Mouse (Mus musculus): ENCODE results near the gene Kirrel3. TPM values are rescaled to one million over a fixed set of nuclear protein-coding genes. Genes with fewer than 3 reads are reported as not detected.

Kirrel3 gene
- polyA plus RNA-seq, 1 experiment from 2014 or later, result 6.9 TPM

GRCm38 (mm10) chr9:34921941-34922340 lies 436.2 kb downstream of the Kirrel3 start:
- 88% methylated on average over 1 of the region's 1 CpGs for WGBS
- no peak overlapping the region for H3K4me2 ChIP-seq (ENCODE audit: low read depth, low read length)
- DNase-seq (ENCODE audit: low spot score), result no peak
- no peaks in the 10 kb centered on the region for H3K4me1 ChIP-seq (ENCODE audit: control insufficient read depth, insufficient read depth, low read length)
- no peak overlapping the region for H3K27ac ChIP-seq (replicated peaks; ENCODE audit: low read depth, low read length)
- H3K9ac ChIP-seq (ENCODE audit: low read depth, low read length), result no peak overlapping the region
- no peaks in the 10 kb centered on the region for H3K36me3 ChIP-seq (ENCODE audit: control insufficient read depth, insufficient read depth, low read length)
- no peak for ATAC-seq (ENCODE audit: low read depth)
- H3K27me3 ChIP-seq (replicated peaks; ENCODE audit: control insufficient read depth, insufficient read depth, low read length), result no peaks in the 10 kb centered on the region
- no peak overlapping the region for H3K4me3 ChIP-seq (ENCODE audit: low read depth, low read length)
- H3K9me3 ChIP-seq (ENCODE audit: control insufficient read depth, low read length), result no peaks in the 10 kb centered on the region

DNA sequence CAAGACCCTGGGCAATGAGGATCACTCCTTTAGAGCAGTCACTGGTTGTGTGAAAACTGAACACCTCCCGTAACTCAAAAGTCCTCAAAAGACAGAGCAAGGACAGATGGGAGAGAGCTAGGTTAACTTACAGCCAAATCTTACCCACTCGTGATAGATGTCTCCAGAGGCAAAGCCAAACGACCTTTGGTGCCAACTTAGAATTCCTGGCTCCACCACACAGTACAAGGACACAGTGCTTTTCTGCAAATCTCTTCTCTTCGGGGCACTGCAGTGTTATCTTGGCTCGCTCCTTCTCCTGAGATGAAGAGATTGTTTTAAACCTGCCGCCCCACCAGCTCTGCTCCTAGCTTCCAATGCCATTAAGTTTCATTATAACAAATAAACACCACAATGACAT lies 437.0 kb downstream of the Kirrel3 start:
- ATAC-seq (ENCODE audit: low read depth) (no peak), DNase-seq (ENCODE audit: low spot score) (no peak)
- Histone ChIP-seq H3K9me3 (ENCODE audit: control insufficient read depth, low read length) (no peaks in the 10 kb centered on the region), H3K4me3 (ENCODE audit: low read depth, low read length) (no peak overlapping the region), H3K36me3 (ENCODE audit: control insufficient read depth, insufficient read depth, low read length) (no peaks in the 10 kb centered on the region), H3K4me1 (ENCODE audit: control insufficient read depth, insufficient read depth, low read length) (no peaks in the 10 kb centered on the region), H3K27ac (replicated peaks; ENCODE audit: low read depth, low read length) (no peak overlapping the region), H3K27me3 (replicated peaks; ENCODE audit: control insufficient read depth, insufficient read depth, low read length) (no peaks in the 10 kb centered on the region), H3K4me2 (ENCODE audit: low read depth, low read length) (no peak overlapping the region), H3K9ac (ENCODE audit: low read depth, low read length) (no peak overlapping the region)
- WGBS, result 78% methylated on average over 6 of the region's 6 CpGs

DNA sequence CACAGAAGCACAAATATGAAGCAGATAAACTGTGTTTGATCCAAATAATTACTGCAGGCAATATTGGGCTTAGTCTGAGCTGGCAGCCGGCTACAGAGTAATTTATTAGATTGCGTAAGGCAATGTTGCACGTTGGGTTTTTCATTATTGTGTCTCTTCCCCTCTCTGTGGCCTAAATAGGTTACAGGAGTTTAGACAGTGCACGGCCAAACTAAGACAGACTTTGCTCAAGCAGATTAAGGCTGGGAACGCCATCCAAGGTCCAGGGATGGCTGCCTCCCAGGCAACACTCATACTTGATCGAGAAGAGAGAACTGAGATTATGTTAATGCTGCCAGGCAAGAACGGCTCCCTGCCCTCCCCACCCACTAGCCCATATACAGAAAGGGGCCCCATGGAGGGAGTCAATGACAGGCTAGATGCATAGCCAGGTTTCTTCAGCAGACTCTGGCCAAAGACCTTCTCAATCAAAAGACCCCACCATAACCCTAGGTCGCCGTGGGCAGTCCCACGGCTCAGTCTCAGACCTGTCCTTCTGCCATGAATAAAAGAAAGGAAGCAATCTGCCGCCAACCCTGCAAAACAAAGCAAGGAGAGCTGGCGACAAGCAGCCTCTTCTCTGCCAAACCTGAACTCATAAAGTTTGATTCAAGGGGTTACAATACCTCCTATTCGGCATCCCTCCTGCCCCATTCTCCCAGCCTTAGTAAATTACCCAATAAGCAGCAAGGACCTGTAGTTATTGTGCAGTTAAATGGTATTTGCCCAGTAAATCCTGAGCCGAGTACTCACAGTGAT lies 437.6 kb downstream of the Kirrel3 start:
- no peaks in the 10 kb centered on the region for H3K27me3 ChIP-seq (replicated peaks; ENCODE audit: control insufficient read depth, insufficient read depth, low read length)
- no peaks in the 10 kb centered on the region for H3K36me3 ChIP-seq (ENCODE audit: control insufficient read depth, insufficient read depth, low read length)
- no peak overlapping the region for H3K4me2 ChIP-seq (ENCODE audit: low read depth, low read length)
- DNase-seq (ENCODE audit: low spot score) (no peak), ATAC-seq (ENCODE audit: low read depth) (no peak)
- no peaks in the 10 kb centered on the region for H3K9me3 ChIP-seq (ENCODE audit: control insufficient read depth, low read length)
- H3K4me3 ChIP-seq (ENCODE audit: low read depth, low read length), result no peak overlapping the region
- H3K9ac ChIP-seq (ENCODE audit: low read depth, low read length), result no peak overlapping the region
- no peaks in the 10 kb centered on the region for H3K4me1 ChIP-seq (ENCODE audit: control insufficient read depth, insufficient read depth, low read length)
- H3K27ac ChIP-seq (replicated peaks; ENCODE audit: low read depth, low read length), result no peak overlapping the region
- WGBS, result 80% methylated on average over 14 of the region's 14 CpGs

DNA sequence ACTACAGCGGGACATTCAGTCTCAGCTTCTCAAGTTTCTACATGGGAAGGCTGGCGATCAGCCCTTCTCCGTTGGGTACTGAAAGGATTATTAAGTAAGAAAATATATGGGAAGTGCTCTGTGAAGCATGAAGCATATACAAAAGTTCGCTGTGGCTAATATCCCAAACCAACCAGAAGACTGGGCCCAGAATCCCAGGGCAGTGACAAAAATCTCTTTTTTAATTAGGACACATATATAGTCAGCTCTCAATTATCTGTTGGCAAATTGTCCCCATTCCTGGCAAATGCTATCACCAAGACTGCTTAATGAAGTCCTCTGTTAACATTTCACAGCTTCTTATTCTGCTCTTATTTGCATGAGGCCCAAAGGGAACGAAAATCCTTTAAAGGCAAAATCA lies 439.9 kb downstream of the Kirrel3 start:
- Histone ChIP-seq H3K9ac (ENCODE audit: low read depth, low read length) (no peak overlapping the region), H3K27ac (replicated peaks; ENCODE audit: low read depth, low read length) (no peak overlapping the region), H3K9me3 (ENCODE audit: control insufficient read depth, low read length) (no peaks in the 10 kb centered on the region), H3K36me3 (ENCODE audit: control insufficient read depth, insufficient read depth, low read length) (no peaks in the 10 kb centered on the region), H3K4me1 (ENCODE audit: control insufficient read depth, insufficient read depth, low read length) (no peaks in the 10 kb centered on the region), H3K4me3 (ENCODE audit: low read depth, low read length) (no peak overlapping the region), H3K27me3 (replicated peaks; ENCODE audit: control insufficient read depth, insufficient read depth, low read length) (no peaks in the 10 kb centered on the region), H3K4me2 (ENCODE audit: low read depth, low read length) (no peak overlapping the region)
- DNase-seq (ENCODE audit: low spot score) (no peak), ATAC-seq (ENCODE audit: low read depth) (no peak)
- 81% methylated on average over 5 of the region's 5 CpGs for WGBS

GRCm38 (mm10) chr9:34930371-34930770 lies 444.7 kb downstream of the Kirrel3 start:
- Histone ChIP-seq H3K27me3 (replicated peaks; ENCODE audit: control insufficient read depth, insufficient read depth, low read length) (no peaks in the 10 kb centered on the region), H3K4me3 (ENCODE audit: low read depth, low read length) (no peak overlapping the region), H3K9me3 (ENCODE audit: control insufficient read depth, low read length) (no peaks in the 10 kb centered on the region), H3K9ac (ENCODE audit: low read depth, low read length) (no peak overlapping the region), H3K4me1 (ENCODE audit: control insufficient read depth, insufficient read depth, low read length) (no peaks in the 10 kb centered on the region), H3K36me3 (ENCODE audit: control insufficient read depth, insufficient read depth, low read length) (no peaks in the 10 kb centered on the region), H3K27ac (replicated peaks; ENCODE audit: low read depth, low read length) (no peak overlapping the region), H3K4me2 (ENCODE audit: low read depth, low read length) (no peak overlapping the region)
- no peak for DNase-seq (ENCODE audit: low spot score)
- WGBS, result 74% methylated on average over 1 of the region's 1 CpGs
- ATAC-seq (ENCODE audit: low read depth), result no peak

DNA sequence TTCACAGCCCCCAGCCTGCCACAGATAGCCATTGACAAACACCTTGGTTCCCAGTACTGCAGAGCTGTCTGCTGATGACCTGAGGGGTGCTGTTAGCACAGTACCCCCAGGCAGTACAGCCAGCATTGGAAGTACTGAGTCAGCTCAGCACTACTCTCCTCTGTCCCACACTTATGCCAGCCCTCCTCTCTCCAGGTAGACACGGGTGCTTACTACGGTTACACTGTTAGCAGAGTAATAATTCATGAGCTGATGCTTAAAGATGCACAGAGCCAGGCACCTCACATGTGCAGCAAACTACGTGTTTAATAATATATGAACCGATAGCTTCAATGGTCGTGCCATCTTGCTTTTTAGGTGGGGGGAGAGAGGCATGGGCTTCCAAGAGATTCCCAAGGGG lies 452.4 kb downstream of the Kirrel3 start:
- Histone ChIP-seq H3K4me1 (ENCODE audit: control insufficient read depth, insufficient read depth, low read length) (no peaks in the 10 kb centered on the region), H3K9ac (ENCODE audit: low read depth, low read length) (no peak overlapping the region), H3K9me3 (ENCODE audit: control insufficient read depth, low read length) (no peaks in the 10 kb centered on the region), H3K4me3 (ENCODE audit: low read depth, low read length) (no peak overlapping the region), H3K27ac (replicated peaks; ENCODE audit: low read depth, low read length) (no peak overlapping the region), H3K4me2 (ENCODE audit: low read depth, low read length) (no peak overlapping the region), H3K36me3 (ENCODE audit: control insufficient read depth, insufficient read depth, low read length) (no peaks in the 10 kb centered on the region), H3K27me3 (replicated peaks; ENCODE audit: control insufficient read depth, insufficient read depth, low read length) (no peaks in the 10 kb centered on the region)
- DNase-seq (ENCODE audit: low spot score) (no peak), ATAC-seq (ENCODE audit: low read depth) (no peak)
- 91% methylated on average over 5 of the region's 5 CpGs for WGBS

DNA sequence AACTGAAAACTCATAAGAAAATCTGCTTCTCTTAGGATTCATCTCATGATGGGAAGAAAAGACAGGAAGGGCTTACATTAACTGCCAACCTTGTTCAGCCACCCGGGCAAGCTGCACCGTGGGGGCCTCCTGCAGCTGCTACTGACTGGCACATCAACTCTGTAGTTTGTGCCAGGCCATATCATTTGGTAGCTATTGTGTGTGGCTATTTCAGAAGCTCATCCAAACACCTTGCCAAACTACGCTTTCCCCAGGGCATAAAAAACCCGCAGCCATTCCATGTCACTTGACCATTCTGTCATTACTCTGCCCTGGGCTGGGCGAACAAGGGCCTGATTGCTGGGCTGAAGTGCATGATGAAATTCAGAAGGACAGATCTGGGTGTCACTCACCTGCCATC lies 453.9 kb downstream of the Kirrel3 start:
- Histone ChIP-seq H3K36me3 (ENCODE audit: control insufficient read depth, insufficient read depth, low read length) (no peaks in the 10 kb centered on the region), H3K9ac (ENCODE audit: low read depth, low read length) (no peak overlapping the region), H3K4me2 (ENCODE audit: low read depth, low read length) (no peak overlapping the region), H3K9me3 (ENCODE audit: control insufficient read depth, low read length) (no peaks in the 10 kb centered on the region), H3K4me1 (ENCODE audit: control insufficient read depth, insufficient read depth, low read length) (no peaks in the 10 kb centered on the region), H3K27me3 (replicated peaks; ENCODE audit: control insufficient read depth, insufficient read depth, low read length) (no peaks in the 10 kb centered on the region), H3K27ac (replicated peaks; ENCODE audit: low read depth, low read length) (no peak overlapping the region), H3K4me3 (ENCODE audit: low read depth, low read length) (no peak overlapping the region)
- ATAC-seq (ENCODE audit: low read depth) (no peak), DNase-seq (ENCODE audit: low spot score) (no peak)
- 90% methylated on average over 5 of the region's 5 CpGs for WGBS

DNA sequence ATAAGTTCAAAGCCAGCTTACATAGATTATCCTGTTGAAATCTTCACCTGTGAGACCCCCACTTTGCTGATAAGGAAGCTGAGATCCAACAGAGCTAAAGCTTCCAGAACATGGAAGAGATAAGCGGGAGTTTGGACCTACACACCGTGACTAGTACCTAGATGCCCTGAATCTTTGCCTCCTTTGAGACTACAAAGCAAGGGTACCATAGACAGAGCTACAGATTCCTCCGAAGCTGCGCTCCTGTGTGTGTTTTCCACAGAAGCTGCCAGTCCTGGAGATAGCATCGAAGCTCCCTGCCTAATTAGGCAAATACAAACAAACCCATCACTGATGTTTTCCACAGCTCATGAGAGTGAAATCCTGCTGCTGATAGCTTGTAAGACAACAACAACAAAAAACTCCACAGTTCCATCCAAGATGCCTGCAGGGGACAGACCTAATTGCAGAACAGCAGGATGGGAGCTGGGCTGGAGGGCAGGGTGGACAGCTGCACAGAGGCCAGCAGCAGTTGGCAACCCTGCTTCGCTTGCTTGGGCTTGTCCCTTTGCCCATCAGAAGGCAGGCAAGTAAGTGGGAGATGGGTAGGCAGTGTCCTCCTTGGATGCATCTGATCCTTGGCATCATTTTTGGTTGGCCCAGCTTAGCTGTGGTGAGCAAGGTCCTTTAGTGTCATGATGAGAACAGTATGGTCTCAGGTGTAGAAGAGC lies 456.6 kb downstream of the Kirrel3 start:
- WGBS, result 64% methylated on average over 6 of the region's 6 CpGs

More for the DNA sequence above, 456.6 kb downstream of the Kirrel3 start:
- Histone ChIP-seq H3K36me3 (ENCODE audit: control insufficient read depth, insufficient read depth, low read length) (no peaks in the 10 kb centered on the region), H3K27ac (replicated peaks; ENCODE audit: low read depth, low read length) (no peak overlapping the region), H3K4me2 (ENCODE audit: low read depth, low read length) (no peak overlapping the region), H3K27me3 (replicated peaks; ENCODE audit: control insufficient read depth, insufficient read depth, low read length) (no peaks in the 10 kb centered on the region), H3K9ac (ENCODE audit: low read depth, low read length) (no peak overlapping the region), H3K4me1 (ENCODE audit: control insufficient read depth, insufficient read depth, low read length) (0 out of 2 replicates have a peak, but pooled peaks cover 5% of the 10 kb centered on the region), H3K4me3 (ENCODE audit: low read depth, low read length) (no peak overlapping the region), H3K9me3 (ENCODE audit: control insufficient read depth, low read length) (no peaks in the 10 kb centered on the region)
- DNase-seq (ENCODE audit: low spot score) (no peak), ATAC-seq (ENCODE audit: low read depth) (no peak)
